ENCODE assay signal across 10 mouse cellular contexts in genomic region chr3:95957359-95958148, GRCm38 (mm10). TPM values are rescaled to one million over a fixed set of nuclear protein-coding genes. Genes with fewer than 3 reads are reported as not detected.
DNase-seq lines count a peak whose midpoint lies in the region; ATAC-seq lines count a peak whose summit lies in the region.
"Had no signal": no experiment of that assay in that cellular context is flagged by ENCODE, and none has a peak within 500 bp of the region (broad histone marks: within the 10 kb centered on the region; RNA-seq: fewer than 3 reads in every experiment).

No protein-coding gene starts in this region.

- H3K9ac ChIP-seq in hindbrain, embryonic 14.5 days: no peak overlapping the region
- no peak overlapping the region for H3K9ac ChIP-seq in hindbrain, embryonic 16.5 days (ENCODE audit: low read depth, low read length)
- H3K9ac ChIP-seq in heart, embryonic 13.5 days: peak overlapping the region; percentile 73
- H3K9ac ChIP-seq in lung, embryonic 16.5 days (ENCODE audit: low read length): no peak overlapping the region
- H3K9ac ChIP-seq: embryonic facial prominence, embryonic 13.5 days; liver, embryonic 13.5 days had no signal

- H3K4me3 ChIP-seq in hindbrain, embryonic 14.5 days (replicated peaks; ENCODE audit: low read length): no peak overlapping the region
- H3K4me3 ChIP-seq in hindbrain, embryonic 16.5 days (ENCODE audit: low read length): no peak overlapping the region
- no peak overlapping the region for H3K4me3 ChIP-seq in heart, embryonic 13.5 days
- H3K4me3 ChIP-seq in lung, embryonic 16.5 days (ENCODE audit: low read length): no peak overlapping the region
- H3K4me3 ChIP-seq: embryonic facial prominence, embryonic 13.5 days; liver, embryonic 13.5 days had no signal

- WGBS in hindbrain, embryonic 14.5 days: 71% methylated on average over 8 of the region's 8 CpGs
- WGBS in hindbrain, embryonic 16.5 days: 66% methylated on average over 8 of the region's 8 CpGs
- 23% methylated on average over 8 of the region's 8 CpGs for WGBS in heart, embryonic 13.5 days
- 21% methylated on average over 8 of the region's 8 CpGs for WGBS in lung, embryonic 16.5 days

- H3K27me3 ChIP-seq in hindbrain, embryonic 14.5 days (ENCODE audit: control insufficient read depth, insufficient read depth, low read length): no peaks in the 10 kb centered on the region
- no peaks in the 10 kb centered on the region for H3K27me3 ChIP-seq in hindbrain, embryonic 16.5 days (replicated peaks; ENCODE audit: control insufficient read depth, insufficient read depth, low read length)
- H3K27me3 ChIP-seq in heart, embryonic 13.5 days (replicated peaks): no peaks in the 10 kb centered on the region
- H3K27me3 ChIP-seq in lung, embryonic 16.5 days (ENCODE audit: control insufficient read depth, insufficient read depth, low read depth, low read length): no peaks in the 10 kb centered on the region
- H3K27me3 ChIP-seq: embryonic facial prominence, embryonic 13.5 days; liver, embryonic 13.5 days had no signal

- no peaks in the 10 kb centered on the region for H3K9me3 ChIP-seq in hindbrain, embryonic 14.5 days (ENCODE audit: control insufficient read depth, low read length)
- H3K9me3 ChIP-seq in hindbrain, embryonic 16.5 days (ENCODE audit: control insufficient read depth, low read length): no peaks in the 10 kb centered on the region
- H3K9me3 ChIP-seq in heart, embryonic 13.5 days: 0 out of 2 replicates have a peak, but pooled peaks cover 3% of the 10 kb centered on the region
- H3K9me3 ChIP-seq in lung, embryonic 16.5 days (ENCODE audit: control insufficient read depth, low read length): peaks cover 3% of the 10 kb centered on the region; the same call in 1 of the 2 replicates
- H3K9me3 ChIP-seq: embryonic facial prominence, embryonic 13.5 days; liver, embryonic 13.5 days had no signal

- peak; percentile 50 for DNase-seq in hindbrain, embryonic 14.5 days (ENCODE audit: low spot score)
- peak; percentile 44 for DNase-seq in NIH3T3 (ENCODE audit: low read depth)
- DNase-seq in T-cell, adult 2 months (ENCODE audit: low spot score): no peak
- DNase-seq: liver, embryonic 13.5 days had no signal

- ATAC-seq in hindbrain, embryonic 14.5 days (ENCODE audit: low FRiP score): no peak
- ATAC-seq in hindbrain, embryonic 16.5 days: no peak
- peak; percentile 30; the same call in 1 of the 2 replicates for ATAC-seq in heart, embryonic 13.5 days (ENCODE audit: extremely low read depth, insufficient number of reproducible peaks, low FRiP score, low TSS enrichment)
- peak; percentile 90 for ATAC-seq in lung, embryonic 16.5 days (ENCODE audit: low read depth)
- no peak for ATAC-seq in erythroid progenitor cell, adult 5-6 weeks (replicated peaks; ENCODE audit: low FRiP score, poor library complexity, severe bottlenecking)
- ATAC-seq in inflammation-experienced regulatory T-cells, adult 6 months: no peak

- no peaks in the 10 kb centered on the region for H3K36me3 ChIP-seq in hindbrain, embryonic 14.5 days (replicated peaks; ENCODE audit: control insufficient read depth, insufficient read depth)
- no peaks in the 10 kb centered on the region for H3K36me3 ChIP-seq in hindbrain, embryonic 16.5 days (ENCODE audit: control insufficient read depth, insufficient read depth, low read length)
- no peaks in the 10 kb centered on the region for H3K36me3 ChIP-seq in heart, embryonic 13.5 days
- H3K36me3 ChIP-seq in lung, embryonic 16.5 days (ENCODE audit: control insufficient read depth, insufficient read depth, low read length): no peaks in the 10 kb centered on the region
- H3K36me3 ChIP-seq: embryonic facial prominence, embryonic 13.5 days; liver, embryonic 13.5 days had no signal

- 0 out of 2 replicates have a peak, but pooled peaks cover 5% of the 10 kb centered on the region for H3K4me1 ChIP-seq in hindbrain, embryonic 14.5 days (replicated peaks; ENCODE audit: control insufficient read depth, insufficient read depth, low read length)
- H3K4me1 ChIP-seq in hindbrain, embryonic 16.5 days (ENCODE audit: control insufficient read depth, insufficient read depth, low read depth, low read length): no peaks in the 10 kb centered on the region
- peaks cover 60% of the 10 kb centered on the region for H3K4me1 ChIP-seq in heart, embryonic 13.5 days
- peaks cover 7% of the 10 kb centered on the region for H3K4me1 ChIP-seq in lung, embryonic 16.5 days (replicated peaks; ENCODE audit: control insufficient read depth, insufficient read depth, low read length)
- H3K4me1 ChIP-seq: embryonic facial prominence, embryonic 13.5 days had no signal

- H3K4me2 ChIP-seq in hindbrain, embryonic 14.5 days (replicated peaks): no peak overlapping the region
- H3K4me2 ChIP-seq in hindbrain, embryonic 16.5 days (ENCODE audit: low read length): no peak overlapping the region
- peak overlapping the region; percentile 43 for H3K4me2 ChIP-seq in heart, embryonic 13.5 days
- no peak overlapping the region for H3K4me2 ChIP-seq in lung, embryonic 16.5 days (ENCODE audit: low read depth, low read length)
- H3K4me2 ChIP-seq: embryonic facial prominence, embryonic 13.5 days; liver, embryonic 13.5 days had no signal

- no peak overlapping the region for H3K27ac ChIP-seq in hindbrain, embryonic 14.5 days
- no peak overlapping the region for H3K27ac ChIP-seq in hindbrain, embryonic 16.5 days (ENCODE audit: low read depth, low read length)
- peak overlapping the region; percentile 98 for H3K27ac ChIP-seq in heart, embryonic 13.5 days (replicated peaks)
- H3K27ac ChIP-seq in lung, embryonic 16.5 days (ENCODE audit: low read length): peak overlapping the region; percentile 85
- H3K27ac ChIP-seq: embryonic facial prominence, embryonic 13.5 days; liver, embryonic 13.5 days had no signal

RNA-seq across cellular contexts. Expression of gene Anp32e, which starts 28.5 kb away (rescaled TPM):
- polyA plus RNA-seq in hindbrain, embryonic 14.5 days (2014; fragmentation: Nextera tagmentation; extraction: Ambion mirVana): 37.1 and 37.5 TPM in 2 replicates
- 110 and 118 TPM in 2 replicates for polyA plus RNA-seq in hindbrain, embryonic 16.5 days (2015; fragmentation: Nextera tagmentation; extraction: Ambion mirVana)
- polyA plus RNA-seq in heart, embryonic 13.5 days (2015; fragmentation: Nextera tagmentation; extraction: Ambion mirVana): 164 and 182 TPM in 2 replicates
- polyA plus RNA-seq in lung, embryonic 16.5 days (2015; fragmentation: Nextera tagmentation; extraction: Ambion mirVana): 193 and 230 TPM in 2 replicates
- 153 and 197 TPM in 2 replicates for total RNA-seq in erythroid progenitor cell, adult 5-6 weeks (2015; ENCODE audit: low replicate concordance)
- 541 and 717 TPM in 2 replicates for total RNA-seq in erythroid progenitor cell, adult 5-6 weeks (2017; ENCODE audit: low replicate concordance)
- polyA plus RNA-seq in inflammation-experienced regulatory T-cells, adult 6 months (2017; shearing (Covaris generic)): 100 to 1,000 TPM; 164 to 282 (median 210) TPM

RNA-seq across cellular contexts. Expression of gene Plekho1, which starts 38.2 kb away (rescaled TPM):
- polyA plus RNA-seq in hindbrain, embryonic 14.5 days (2014; fragmentation: Nextera tagmentation; extraction: Ambion mirVana): 47.1 and 49.0 TPM in 2 replicates
- polyA plus RNA-seq in hindbrain, embryonic 16.5 days (2015; fragmentation: Nextera tagmentation; extraction: Ambion mirVana): 27.7 and 41.3 TPM in 2 replicates
- 59.2 and 64.8 TPM in 2 replicates for polyA plus RNA-seq in heart, embryonic 13.5 days (2015; fragmentation: Nextera tagmentation; extraction: Ambion mirVana)
- polyA plus RNA-seq in lung, embryonic 16.5 days (2015; fragmentation: Nextera tagmentation; extraction: Ambion mirVana): 24.0 and 25.3 TPM in 2 replicates
- total RNA-seq in erythroid progenitor cell, adult 5-6 weeks (2015; ENCODE audit: low replicate concordance): 12.6 and 13.4 TPM in 2 replicates
- total RNA-seq in erythroid progenitor cell, adult 5-6 weeks (2017; ENCODE audit: low replicate concordance): 8.6 and 18.6 TPM in 2 replicates
- polyA plus RNA-seq in inflammation-experienced regulatory T-cells, adult 6 months (2017; shearing (Covaris generic)): 10 to 100 TPM; 10.3 to 27.1 (median 15.9) TPM

RNA-seq across cellular contexts. Expression of gene Car14, which starts 53.1 kb away (rescaled TPM):
- 12.1 and 13.0 TPM in 2 replicates for polyA plus RNA-seq in hindbrain, embryonic 14.5 days (2014; fragmentation: Nextera tagmentation; extraction: Ambion mirVana)
- 16.1 and 16.9 TPM in 2 replicates for polyA plus RNA-seq in hindbrain, embryonic 16.5 days (2015; fragmentation: Nextera tagmentation; extraction: Ambion mirVana)
- polyA plus RNA-seq in heart, embryonic 13.5 days (2015; fragmentation: Nextera tagmentation; extraction: Ambion mirVana): 26.1 and 31.5 TPM in 2 replicates
- 9.2 and 13.0 TPM in 2 replicates for polyA plus RNA-seq in lung, embryonic 16.5 days (2015; fragmentation: Nextera tagmentation; extraction: Ambion mirVana)
- not detected in 2 replicates for total RNA-seq in erythroid progenitor cell, adult 5-6 weeks (2015; ENCODE audit: low replicate concordance)
- not detected in 2 replicates for total RNA-seq in erythroid progenitor cell, adult 5-6 weeks (2017; ENCODE audit: low replicate concordance)
- not detected for polyA plus RNA-seq in inflammation-experienced regulatory T-cells, adult 6 months (2017; shearing (Covaris generic))

Comparison
In these comparisons a context has a peak if more than half of its experiments do, and no peak if none do; other contexts are left out.
1. ATAC-seq: peak in heart, embryonic 13.5 days (single experiment) and lung, embryonic 16.5 days (single experiment); none in hindbrain, embryonic 14.5 days (single experiment), hindbrain, embryonic 16.5 days (single experiment), erythroid progenitor cell, adult 5-6 weeks (single experiment) and inflammation-experienced regulatory T-cells, adult 6 months (single experiment).
2. H3K27ac ChIP-seq: peak in heart, embryonic 13.5 days (single experiment) and lung, embryonic 16.5 days (single experiment); none in hindbrain, embryonic 14.5 days (single experiment) and hindbrain, embryonic 16.5 days (single experiment).